Mouse (Mus musculus) CD8-positive naive resting alpha-beta T cell, adult 2 months (primary cell): Measurements from ENCODE around the gene Ssxb1.
"Not testable (repeated sequence)": the region's sequence is repeated elsewhere in the genome, so short reads cannot be mapped to it uniquely, and the experiment has no call there.

Experiments
- DNase-seq, 2 experiments: peaks; one replicate each; pipeline ENCODE4 v3.0.0; 2022; ENCODE audit warnings: low read depth in 2 of 2, low spot score in 2 of 2

Ssxb1 gene

GRCm38 (mm10) chrX:8413005-8413404 is at the start of gene Ssxb1:
Gene Ssxb1 (plus strand): TSS chrX:8413305.
- not testable (repeated sequence) for DNase-seq

- not testable (repeated sequence) for DNase-seq
Measured at GRCm38 (mm10) chrX:8366678-8367077, 46.4 kb upstream of the Ssxb1 start, which contains the start of gene Ssxb9. Gene Ssxb9 (plus strand): TSS chrX:8366978.

GRCm38 (mm10) chrX:8461626-8462025 is 48.5 kb downstream of the Ssxb1 start, which contains the start of gene Ssxb2:
Gene Ssxb2 (minus strand): TSS chrX:8461726.
- DNase-seq, result not testable (repeated sequence)
